Mouse (Mus musculus): Measurements from ENCODE around the gene Ddb2.

DNA sequence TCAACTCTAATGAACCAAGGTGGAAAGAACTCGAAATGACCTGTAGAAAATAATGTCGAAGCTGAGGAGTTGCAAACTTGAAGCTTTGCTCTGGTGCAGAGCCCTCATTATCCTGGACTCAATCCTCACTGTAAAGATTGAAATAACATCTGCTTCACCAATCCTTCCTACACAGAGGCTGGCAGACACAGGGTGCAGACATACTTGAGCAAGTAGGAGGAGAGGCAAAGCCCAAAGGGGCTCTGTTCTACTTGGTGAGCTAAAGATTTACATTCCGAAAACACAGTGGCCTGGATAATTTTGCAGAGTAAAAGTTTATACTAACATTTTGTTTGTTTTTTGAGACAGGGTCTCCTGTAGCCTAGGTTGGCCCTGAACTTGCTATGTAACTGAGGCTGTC is 37.9 kb downstream of the Ddb2 start:
- TF ChIP-seq GATA1 (IDR thresholded peaks at IDR 0.05; ENCODE audit: borderline replicate concordance, low read length) (no peak), FLI1 (IDR thresholded peaks at IDR 0.05; ENCODE audit: low read length) (no peak)

Data from megakaryocyte, embryonic 14.5 days (primary cell).